Mouse (Mus musculus) brain, embryonic 14.5 days (tissue): Measurements from ENCODE around the gene Dync1h1. TPM values are rescaled to one million over a fixed set of nuclear protein-coding genes. Genes with fewer than 3 reads are reported as not detected.

Source experiments
- DNase-seq: peaks from one replicate; pipeline ENCODE4 v3.0.0-alpha.2; 2011; ENCODE audit warnings: low read depth
- CTCF ChIP-seq: fragments of 200-500 bp; IDR thresholded peaks from 2 replicates; pipeline ENCODE4 v1.5.1; 2012; ENCODE audit warnings: inconsistent platforms, mild to moderate bottlenecking, moderate library complexity, borderline replicate concordance; ENCODE audit not compliant: insufficient read depth, insufficient read length; ENCODE audit errors: extremely low read depth
- POLR2A ChIP-seq: fragments of 200-500 bp; IDR thresholded peaks from 2 replicates; pipeline ENCODE4 v1.6.1; 2012; ENCODE audit warnings: mild to moderate bottlenecking, inconsistent platforms, borderline replicate concordance; ENCODE audit not compliant: poor library complexity, insufficient read depth, insufficient read length, severe bottlenecking; ENCODE audit errors: extremely low read depth
- polyA plus RNA-seq: library from polyadenylated mRNA; depleted of rRNA; stranded (reverse); fragments of >200 nt; gene quantifications from 2 replicates; pipeline ENCODE4 v1.2.3, GENCODE M21; 2012

Dync1h1 gene
- polyA plus RNA-seq, 1 experiment: 496 TPM

- DNase-seq: peak; percentile 6
- TF ChIP-seq CTCF (no peak), POLR2A (no peak)
These were observed 7.4 kb downstream of the Dync1h1 start for GRCm38 (mm10) chr12:110608460-110609152.

GRCm38 (mm10) chr12:110609153-110609497 lies 7.9 kb downstream of the Dync1h1 start:
- DNase-seq: no peak
- TF ChIP-seq CTCF (no peak), POLR2A (no peak)

- no peak for DNase-seq
- TF ChIP-seq CTCF: no peak
- no peak for TF ChIP-seq POLR2A
These were observed 9.5 kb downstream of the Dync1h1 start for GRCm38 (mm10) chr12:110610713-110611112.

GRCm38 (mm10) chr12:110630056-110630455 lies 28.8 kb downstream of the Dync1h1 start:
- no peak for DNase-seq
- TF ChIP-seq CTCF: no peak
- TF ChIP-seq POLR2A: no peak

- TF ChIP-seq CTCF (no peak), POLR2A (no peak)
- DNase-seq: no peak
These were observed 35.0 kb downstream of the Dync1h1 start for GRCm38 (mm10) chr12:110636293-110636692.

- TF ChIP-seq CTCF (no peak), POLR2A (no peak)
- no peak for DNase-seq
These were observed 36.4 kb downstream of the Dync1h1 start for GRCm38 (mm10) chr12:110637507-110638114.

- no peak for DNase-seq
- TF ChIP-seq CTCF: no peak
- no peak for TF ChIP-seq POLR2A
These were observed 49.0 kb downstream of the Dync1h1 start for GRCm38 (mm10) chr12:110650241-110650641.

GRCm38 (mm10) chr12:110651464-110651863 lies 50.2 kb downstream of the Dync1h1 start:
- no peak for DNase-seq
- TF ChIP-seq CTCF: no peak
- no peak for TF ChIP-seq POLR2A

- DNase-seq: no peak
- no peak for TF ChIP-seq POLR2A
- no peak for TF ChIP-seq CTCF
These were observed 60.5 kb downstream of the Dync1h1 start for GRCm38 (mm10) chr12:110661746-110662145.

- TF ChIP-seq POLR2A (no peak), CTCF (0 out of 2 replicates have a peak, but pooled peaks have one; percentile 2)
- no peak for DNase-seq
These were observed 66.3 kb downstream of the Dync1h1 start for GRCm38 (mm10) chr12:110667466-110668077.

- DNase-seq: no peak
- TF ChIP-seq CTCF (peak; percentile 62; the same call in 1 of the 2 replicates), POLR2A (no peak)
These were observed 73.0 kb downstream of the Dync1h1 start for GRCm38 (mm10) chr12:110674243-110674642.

GRCm38 (mm10) chr12:110681191-110681590 lies 79.9 kb downstream of the Dync1h1 start:
- DNase-seq: peak; percentile 43
- TF ChIP-seq CTCF: no peak
- no peak for TF ChIP-seq POLR2A

GRCm38 (mm10) chr12:110681878-110682277 lies 80.6 kb downstream of the Dync1h1 start:
- no peak for TF ChIP-seq POLR2A
- no peak for TF ChIP-seq CTCF
- DNase-seq: no peak
